Mouse (Mus musculus) retina, postnatal 7 days (tissue): Measurements from ENCODE around the gene Slc44a1.

Experiments
- DNase-seq: peaks from one replicate; pipeline ENCODE4 v3.0.0-alpha.2; 2012; ENCODE audit warnings: low read depth, low spot score

Slc44a1 gene

DNA sequence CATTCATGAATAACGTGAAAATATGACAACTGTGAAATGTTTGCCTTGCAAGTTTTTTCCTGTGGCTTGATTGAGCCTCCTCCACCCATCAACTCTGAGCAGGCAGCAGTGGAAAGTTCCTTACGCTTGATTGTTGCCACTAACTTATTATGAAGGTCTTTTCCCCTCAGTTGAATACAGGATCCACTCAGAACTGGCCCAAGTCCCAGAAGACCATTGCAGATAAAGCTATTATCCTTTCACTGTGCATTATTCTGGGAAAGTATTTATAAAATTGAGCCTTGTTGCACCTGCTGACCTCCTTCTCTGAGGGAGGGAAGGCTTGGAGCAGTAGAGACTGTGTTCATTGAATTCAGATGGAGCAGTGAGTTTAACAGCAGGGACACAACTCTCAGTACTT lies 86.2 kb downstream of the Slc44a1 start:
- DNase-seq = no peak

DNA sequence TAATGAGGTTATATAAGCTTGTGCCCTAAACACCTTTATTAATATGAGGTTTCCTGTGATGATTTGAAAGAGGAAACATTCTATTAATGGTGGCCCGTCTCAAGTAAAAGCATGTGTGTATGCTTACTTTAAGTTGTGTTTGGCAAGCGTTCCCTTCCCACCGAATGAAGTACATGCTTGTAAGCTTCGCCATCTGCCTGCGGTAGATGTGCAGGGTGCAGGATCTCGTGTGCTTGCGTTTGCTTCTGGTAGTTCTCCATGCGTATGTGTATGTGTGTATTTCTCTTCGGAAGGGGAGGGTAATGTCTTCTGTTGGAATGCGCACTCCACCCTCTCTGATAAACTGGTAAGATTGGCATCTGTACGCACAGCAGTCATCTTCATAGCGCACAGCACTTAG lies 95.6 kb downstream of the Slc44a1 start:
- no peak for DNase-seq

DNA sequence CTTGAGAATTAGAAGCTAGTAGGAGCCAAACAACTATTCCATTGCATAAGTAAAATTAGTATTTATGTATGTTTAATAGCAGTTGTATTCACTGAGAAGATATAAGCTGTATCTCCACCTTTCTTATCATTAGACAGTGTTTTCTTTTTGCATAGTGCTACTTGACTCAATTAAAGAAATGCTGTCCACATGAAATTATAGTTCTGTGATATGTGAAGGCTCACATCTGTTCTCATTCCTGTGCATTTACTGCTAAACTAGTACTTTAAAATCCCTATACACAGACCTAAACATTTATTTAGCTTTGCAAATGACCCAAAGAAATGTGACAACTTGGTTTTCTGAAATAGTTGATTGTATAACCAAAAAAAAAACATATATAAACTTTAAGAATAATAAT lies 96.9 kb downstream of the Slc44a1 start:
- DNase-seq = no peak

DNA sequence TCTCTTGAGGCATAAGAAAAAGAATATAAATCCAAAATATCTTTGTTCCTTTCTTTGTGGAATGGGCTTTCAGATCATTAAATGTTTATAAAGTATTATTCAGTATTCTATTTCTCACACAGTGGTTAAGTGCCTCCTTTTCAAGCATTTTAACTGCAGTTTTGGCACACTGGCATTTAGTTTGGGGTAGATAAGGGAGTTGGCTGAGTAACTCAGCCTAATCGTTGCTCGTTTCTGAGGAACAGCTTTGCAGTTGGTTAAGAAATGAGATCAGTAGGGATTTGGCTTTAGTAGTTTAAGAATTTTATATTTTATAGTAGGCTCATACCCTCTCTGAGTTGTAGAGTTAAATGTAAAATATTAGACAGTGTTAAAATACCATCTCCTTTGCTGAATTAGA lies 97.3 kb downstream of the Slc44a1 start:
- no peak for DNase-seq

DNA sequence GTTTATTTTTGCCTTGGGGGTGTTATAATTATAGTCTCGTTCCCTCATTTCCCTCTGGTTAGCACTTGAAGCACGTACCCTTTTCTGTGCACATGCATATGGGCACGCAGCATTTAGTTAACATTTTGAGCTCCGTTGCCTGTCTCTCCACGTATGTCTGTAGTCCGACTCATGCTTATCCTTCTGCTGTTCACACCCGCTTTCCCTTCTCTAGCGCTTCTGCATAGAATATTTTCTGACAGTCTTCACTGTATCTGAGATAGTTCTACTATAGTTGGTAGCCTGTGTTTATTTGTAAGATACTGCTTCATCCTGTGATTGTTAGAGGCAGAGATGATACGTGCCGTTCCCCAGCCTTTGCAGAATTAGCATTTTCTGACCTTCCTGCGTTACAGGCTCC lies 98.4 kb downstream of the Slc44a1 start:
- no peak for DNase-seq

DNA sequence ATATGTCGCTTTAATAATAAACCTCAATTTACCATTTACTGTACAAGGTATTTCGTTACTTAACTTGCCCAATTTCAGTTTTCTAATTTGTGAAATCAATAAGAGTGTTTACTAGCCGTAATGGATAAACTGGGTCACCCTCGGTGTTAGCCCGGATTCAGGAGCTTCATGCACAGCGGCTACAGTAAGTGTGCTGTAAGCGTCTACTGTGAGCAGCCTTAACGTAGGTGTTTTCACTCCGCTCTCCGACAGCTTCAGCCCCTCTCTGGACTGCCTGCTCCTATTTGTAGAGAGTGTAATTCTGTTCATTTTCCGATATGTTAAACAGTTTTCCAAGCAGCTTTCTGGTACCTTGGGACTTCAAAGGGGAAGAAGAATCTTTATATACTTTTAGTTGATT lies 99.7 kb downstream of the Slc44a1 start:
- no peak for DNase-seq

DNA sequence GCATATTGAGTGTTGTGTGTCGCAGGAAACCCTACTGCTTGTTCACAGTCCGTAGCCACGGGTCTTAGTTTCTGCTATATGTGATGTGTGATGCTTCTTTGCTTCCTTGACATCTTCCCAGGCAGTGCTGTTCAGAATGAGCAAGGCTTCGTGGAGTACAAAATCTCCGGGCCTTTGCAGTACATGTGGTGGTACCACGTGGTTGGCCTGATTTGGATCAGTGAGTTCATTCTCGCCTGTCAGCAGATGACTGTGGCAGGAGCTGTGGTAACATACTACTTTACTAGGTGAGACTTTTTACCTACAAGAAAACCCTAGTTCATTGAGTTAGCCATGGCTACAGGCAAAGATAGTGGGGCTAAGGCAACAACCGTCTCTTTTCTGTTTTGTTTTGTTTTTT lies 103.2 kb downstream of the Slc44a1 start:
- no peak for DNase-seq

DNA sequence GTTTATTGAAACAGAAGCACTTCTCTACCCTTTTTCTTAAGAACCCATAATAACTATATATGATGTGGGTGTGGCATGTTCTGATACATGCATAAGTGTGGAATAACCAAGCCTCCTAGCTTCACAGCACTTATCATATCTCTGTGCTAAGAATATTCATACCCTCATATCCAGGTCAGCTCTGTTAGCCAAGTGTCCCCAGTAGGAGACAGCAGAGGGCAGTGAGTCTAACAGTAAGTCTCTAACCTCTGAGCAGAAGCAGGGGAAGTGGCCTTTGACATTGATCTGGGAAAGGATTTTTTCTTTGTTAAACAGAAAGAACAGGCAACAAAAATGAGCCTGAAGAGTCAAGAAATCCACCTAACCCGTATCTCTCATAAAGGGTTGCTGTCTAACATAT lies 104.7 kb downstream of the Slc44a1 start:
- DNase-seq = no peak

DNA sequence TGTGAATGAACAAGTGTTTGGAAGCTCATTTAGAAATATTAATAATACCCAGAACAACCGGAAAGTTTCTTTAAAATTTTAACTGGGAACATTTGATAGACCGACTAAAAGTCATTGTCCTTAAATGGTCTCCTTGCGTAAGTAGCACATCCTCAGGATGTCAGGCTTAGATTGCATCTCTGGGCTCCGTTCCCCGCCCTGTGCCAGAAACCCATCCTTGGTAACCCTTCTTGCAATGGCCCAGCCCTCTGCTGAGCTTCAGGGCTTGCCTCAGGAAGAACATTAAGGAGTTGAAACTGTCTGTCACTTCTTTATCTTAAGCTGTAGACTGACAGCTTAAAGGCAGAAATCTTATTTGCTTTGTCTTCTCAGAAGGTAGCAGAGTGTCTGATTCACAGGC lies 107.2 kb downstream of the Slc44a1 start:
- no peak for DNase-seq

DNA sequence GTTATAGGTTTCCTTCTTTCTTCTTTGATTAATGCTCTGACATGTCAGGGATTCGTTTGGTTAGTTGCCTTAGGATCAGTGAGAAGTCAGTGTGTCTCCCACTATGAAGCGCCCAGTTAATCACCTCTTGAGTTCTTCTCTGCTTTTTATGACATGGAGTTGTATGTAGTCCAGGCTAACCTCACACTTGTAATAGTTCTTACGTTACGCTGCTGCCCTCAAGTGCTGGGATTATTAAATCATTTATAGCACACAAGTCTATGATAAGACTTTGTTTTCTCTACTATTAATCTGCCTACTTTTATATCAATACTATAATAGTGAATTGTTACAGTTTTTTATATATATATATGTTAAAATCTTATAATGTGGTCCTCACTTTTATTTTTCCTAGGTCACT lies 109.2 kb downstream of the Slc44a1 start:
- peak; percentile 27 for DNase-seq

DNA sequence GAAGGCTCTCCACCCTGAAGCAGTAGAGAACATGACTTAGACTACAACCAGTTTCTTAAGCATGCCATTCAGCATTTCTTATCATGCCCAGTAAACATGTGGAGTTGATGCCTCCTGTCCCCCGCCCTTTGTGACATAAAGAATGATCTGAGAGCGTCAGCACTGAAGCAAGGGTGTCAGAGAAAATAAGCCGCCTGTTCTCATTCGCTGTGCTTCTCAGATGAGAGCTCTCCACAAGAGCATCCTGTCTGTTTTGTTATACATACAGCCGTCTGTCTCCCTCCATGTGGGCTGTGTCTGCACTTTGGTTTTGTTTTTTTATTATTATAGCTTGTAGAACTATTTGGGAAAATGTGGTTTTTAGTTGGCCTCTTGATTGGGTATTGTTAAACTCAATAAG lies 124.4 kb downstream of the Slc44a1 start:
- DNase-seq = no peak

DNA sequence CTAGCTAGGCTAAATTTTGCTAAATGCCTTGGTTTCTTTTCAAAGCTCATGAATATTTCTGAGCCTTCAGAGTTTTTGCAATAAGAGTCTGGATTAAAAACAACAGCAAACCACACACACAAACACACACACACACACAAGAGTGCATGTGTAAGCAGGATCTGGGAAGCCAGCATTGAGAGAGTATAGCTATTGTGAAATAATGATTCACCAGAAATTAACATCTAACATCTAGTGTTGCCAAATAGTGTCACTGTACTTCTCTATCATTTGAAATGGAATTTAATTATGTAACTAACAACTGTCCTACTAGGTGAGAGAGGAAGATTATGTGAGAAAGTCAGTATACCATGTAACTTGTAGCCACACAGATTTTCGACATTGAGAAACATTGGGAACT lies 126.9 kb downstream of the Slc44a1 start:
- no peak for DNase-seq

DNA sequence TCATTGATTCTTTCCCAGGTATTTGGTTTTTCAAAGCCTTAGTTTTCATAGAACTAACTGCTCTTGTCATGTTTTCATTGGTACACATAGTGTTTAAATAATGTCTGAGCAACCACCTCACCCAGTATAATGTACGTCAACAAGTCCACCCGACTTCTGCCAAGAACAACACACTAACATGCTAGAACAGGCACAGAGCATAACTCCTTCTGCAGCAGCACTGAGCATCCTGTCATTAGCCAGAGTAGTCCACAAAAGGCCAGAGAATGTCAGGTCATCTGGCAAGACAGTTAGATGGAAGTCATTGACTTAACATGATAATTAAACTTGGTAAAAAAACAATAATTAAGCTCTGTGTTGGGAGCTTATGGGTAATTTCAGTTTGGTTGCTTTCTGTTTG lies 135.3 kb downstream of the Slc44a1 start:
- no peak for DNase-seq

DNA sequence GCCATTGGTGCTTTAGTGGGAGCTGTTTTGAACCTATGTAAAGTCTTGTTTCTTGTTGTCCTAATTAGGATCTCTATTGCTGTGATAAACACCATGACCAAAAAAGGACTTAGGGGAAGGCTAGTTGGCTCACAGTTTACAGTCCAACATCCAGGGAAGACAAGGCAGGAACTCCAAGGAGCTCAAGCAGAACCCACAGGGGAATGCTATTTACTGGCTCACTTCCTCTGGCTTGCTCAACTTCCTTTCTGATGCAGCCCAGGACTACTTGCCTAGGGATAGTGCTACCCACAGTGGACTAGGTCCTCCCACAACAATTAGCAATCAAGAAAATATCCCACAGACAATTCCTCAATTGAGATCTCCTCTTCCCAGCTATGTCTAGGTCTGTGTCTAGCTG lies 147.5 kb downstream of the Slc44a1 start:
- DNase-seq = no peak

DNA sequence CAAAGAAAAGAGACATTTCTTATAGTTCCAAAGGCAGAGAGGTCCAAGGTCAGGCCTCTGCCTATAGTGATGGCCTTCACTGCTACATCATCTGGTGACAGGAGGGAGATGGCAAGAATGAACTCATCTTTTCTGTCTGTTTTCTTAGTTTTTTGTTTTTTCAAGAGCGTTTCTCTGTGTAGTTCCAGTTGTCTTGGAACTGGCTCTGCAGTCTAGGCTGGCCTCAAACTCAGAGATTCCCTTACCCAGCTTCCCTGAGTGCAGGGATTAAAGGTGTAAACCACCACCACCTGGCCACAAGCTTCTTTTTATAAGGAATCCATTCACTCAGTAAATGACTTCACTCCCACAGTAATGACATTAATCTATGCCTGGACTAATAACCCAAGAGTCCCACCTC lies 148.7 kb downstream of the Slc44a1 start:
- DNase-seq = no peak

DNA sequence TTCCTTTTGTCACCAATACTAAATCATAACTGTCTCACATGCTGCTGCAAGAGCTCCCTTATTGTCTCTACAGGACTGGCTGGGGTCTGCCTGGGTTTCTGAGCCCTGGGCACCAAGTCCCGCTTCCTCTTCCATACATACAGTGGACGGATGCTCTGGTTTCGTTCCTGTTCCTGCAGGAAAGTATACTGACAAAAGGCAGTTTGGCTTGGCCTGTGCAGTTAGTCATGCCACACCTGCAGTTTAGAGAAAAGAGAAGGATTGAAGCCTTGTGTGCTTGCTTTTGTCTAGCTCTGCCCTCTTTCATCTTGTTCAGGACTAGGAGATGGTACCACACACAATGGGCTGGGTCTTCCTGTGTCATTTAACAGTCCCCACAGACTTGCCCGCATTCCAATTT lies 149.3 kb downstream of the Slc44a1 start:
- no peak for DNase-seq

DNA sequence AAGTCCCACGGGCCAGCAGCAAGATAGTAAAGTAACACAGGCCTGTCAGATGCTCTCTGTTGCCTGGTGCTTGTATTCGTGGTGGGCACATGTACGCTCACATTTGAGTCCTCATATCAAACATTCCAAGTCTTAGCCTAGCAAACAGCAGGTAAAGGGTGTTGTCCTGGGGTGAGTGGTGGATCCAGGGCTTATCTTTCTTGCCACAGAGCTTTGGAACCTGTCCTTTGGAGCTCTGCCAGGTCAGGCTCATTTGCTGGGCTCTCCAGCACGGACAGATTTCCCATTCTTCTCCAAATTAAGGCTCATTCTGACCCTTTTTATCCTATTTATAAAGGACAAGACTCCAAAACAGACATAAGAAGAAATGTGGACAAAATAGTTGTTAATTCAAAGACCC lies 149.9 kb downstream of the Slc44a1 start:
- no peak for DNase-seq

DNA sequence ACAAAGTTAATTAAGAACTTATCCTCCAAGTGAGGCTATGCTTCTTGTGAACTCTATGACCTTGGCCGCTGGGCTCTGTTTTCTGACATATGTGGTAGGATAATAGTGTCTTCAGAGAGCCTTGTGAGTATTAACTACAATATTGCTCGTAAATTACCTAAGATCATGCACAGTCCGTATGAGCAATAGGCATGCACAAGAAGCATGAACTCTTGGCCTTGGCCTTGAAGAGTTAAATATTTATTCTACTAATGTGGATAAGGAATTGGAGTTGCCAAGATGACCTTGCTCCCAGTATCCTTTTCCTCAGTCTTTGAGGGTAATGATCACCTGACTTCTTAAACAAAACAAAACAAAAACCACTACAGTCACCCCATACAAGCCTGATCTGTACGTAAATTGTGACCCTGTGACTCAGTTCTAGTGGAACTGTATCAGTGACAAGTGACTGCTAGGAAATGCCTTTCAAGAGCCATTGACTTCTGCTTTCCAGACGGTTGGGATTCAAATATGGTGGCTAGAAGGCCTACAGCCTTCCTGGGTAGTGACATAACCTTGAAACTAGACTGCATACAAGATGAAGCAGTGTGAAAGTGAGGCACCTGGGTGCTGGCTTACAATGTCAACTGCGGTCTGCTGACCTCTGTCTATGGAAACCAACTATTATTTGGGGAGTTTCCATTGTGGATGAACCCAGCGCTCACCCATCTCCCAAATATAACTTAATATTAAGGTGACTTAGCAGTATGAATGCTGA lies 150.7 kb downstream of the Slc44a1 start:
- DNase-seq = no peak

DNA sequence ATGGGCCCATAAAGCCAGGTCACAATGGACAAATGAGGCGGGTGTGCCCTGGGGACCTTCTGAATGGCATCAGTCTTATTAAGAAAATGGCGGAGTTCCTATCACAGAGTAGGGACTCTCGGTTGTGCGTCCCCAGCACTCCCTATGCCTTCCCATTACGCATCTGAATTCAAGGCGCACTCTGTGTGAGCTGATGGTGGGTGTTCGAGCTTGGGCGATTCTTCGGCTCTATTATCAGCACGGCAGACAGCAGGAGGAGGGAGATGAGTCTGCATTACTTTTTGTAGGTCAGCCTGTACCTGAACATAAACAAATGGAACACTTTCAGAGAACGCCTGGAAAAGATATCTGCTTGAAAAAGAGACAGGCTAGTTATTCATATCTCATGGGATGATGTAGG lies 151.3 kb downstream of the Slc44a1 start:
- no peak for DNase-seq

DNA sequence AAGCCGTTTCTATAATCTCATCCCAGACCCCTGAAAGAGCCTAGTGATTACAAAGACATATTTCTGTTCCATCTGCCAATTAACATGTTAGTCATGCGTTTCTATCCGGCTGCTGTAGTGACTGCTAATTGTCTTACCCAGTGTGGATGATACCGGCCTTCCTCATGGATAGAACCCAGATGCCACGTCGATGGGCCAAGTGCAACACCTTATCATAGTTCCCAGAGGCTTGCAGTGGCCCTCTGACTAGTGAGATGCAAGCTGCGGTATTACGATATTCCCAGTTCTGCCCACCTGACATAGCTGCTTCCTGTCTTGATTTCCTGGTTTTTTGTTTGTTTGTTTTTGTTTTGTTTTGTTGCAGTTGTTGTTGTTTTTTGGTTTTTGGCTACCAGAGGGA lies 151.7 kb downstream of the Slc44a1 start:
- DNase-seq = no peak

DNA sequence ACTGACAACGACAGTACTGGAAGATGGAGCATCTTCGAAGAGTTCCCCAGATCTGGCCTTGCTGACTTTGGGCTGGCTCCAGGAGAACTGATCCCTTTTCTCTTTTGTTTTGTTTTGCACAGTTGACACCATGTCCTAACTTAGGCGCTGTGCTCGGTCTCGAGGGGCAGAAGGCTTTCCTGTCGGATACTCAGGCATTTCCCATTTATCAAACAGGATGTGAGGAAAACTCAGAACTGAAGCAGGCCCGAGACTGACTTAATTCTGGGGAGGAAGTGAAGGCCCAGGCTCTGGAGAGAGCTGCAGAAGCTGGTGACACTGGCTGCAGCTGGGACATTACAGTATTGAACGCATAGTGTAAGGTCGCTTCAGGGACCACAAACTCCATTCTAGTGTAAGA lies 152.2 kb downstream of the Slc44a1 start:
- no peak for DNase-seq

DNA sequence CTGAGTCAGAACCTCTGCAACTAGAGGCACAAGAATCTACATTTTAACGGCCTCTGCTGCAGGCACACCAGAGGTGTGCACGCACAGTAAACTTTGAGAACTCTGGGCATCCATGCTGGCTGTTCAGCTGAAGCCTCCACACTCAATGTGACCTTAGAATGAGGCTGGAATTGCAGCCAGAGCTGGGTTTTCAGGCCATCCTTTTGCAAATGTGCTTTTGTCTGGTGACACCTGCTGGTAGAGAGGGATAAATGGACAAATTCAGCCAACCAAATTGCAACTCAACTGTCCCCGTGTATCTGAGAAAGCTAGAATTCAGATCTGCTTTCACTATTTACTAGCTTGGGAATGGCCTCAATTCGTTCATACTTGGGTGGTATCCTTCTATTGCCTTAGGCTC lies 154.0 kb downstream of the Slc44a1 start:
- DNase-seq = peak; percentile 50

DNA sequence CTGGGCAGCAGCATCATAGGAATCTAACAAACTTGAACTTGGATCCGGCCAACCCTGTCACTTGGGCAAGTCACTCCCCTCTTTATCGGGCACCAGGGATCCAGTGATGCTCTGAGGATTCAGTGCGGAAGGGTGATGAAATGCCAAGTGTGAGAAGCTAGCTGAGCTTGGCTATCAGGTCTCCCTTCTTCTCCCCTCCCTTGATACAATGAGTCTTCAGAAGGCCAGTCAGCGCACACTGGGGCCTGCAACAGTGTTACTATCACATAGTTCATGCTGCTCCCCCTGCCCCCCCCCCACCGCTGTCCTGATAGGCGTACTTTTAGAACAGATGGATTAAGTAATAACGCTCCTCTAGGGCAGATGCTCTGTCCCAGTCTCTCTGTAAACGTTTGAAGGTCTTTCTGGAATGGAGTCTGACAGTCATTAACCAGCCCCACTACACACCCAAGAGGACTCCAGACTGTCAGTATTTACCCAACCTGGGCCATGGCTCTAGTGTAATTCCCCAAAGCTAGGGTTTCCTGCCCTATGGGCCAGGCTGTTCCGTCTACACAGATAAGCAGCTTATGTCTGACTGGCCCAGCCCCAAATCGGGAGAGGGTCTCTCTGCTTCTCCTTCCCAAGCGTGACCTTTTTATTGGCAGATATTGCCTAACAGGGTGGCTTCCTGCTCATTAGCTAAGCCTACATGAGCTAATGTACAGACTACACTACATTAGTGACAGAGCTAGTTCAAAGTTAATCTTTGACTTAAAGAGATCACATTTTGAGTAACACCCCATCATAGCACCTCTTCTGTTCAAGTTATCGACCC lies 155.2 kb downstream of the Slc44a1 start:
- no peak for DNase-seq
